Mouse (Mus musculus) midbrain, postnatal 0 days (tissue): ENCODE data around the gene Gnat1. TPM values are rescaled to one million over a fixed set of nuclear protein-coding genes. Genes with fewer than 3 reads are reported as not detected.

Experiments
- ATAC-seq: fragments of 200-750 bp; cut with Nextera tagmentation; 2 replicates; pipeline ENCODE4 v1.8.0; 2017; ENCODE audit warnings: moderate number of reproducible peaks, mild to moderate bottlenecking, moderate TSS enrichment, moderate library complexity; ENCODE audit not compliant: low FRiP score
- DNase-seq: peaks from one replicate; pipeline ENCODE4 v3.0.0-alpha.2; 2015; ENCODE audit warnings: low spot score
- H3K27ac ChIP-seq: fragments of 300-500 bp; sonication (generic); 2 replicates; pipeline ENCODE4 v1.5.1; 2014; ENCODE audit warnings: low read depth, mild to moderate bottlenecking, low read length, mixed read lengths
- H3K27me3 ChIP-seq: fragments of 300-500 bp; sonication (generic); 2 replicates; pipeline ENCODE4 v1.6.1; 2014; ENCODE audit warnings: low read length, control low read depth, mixed read lengths; ENCODE audit not compliant: insufficient read depth
- H3K36me3 ChIP-seq: fragments of 300-500 bp; sonication (generic); 2 replicates; pipeline ENCODE4 v1.6.1; 2014; ENCODE audit warnings: low read length, control low read depth, mixed read lengths; ENCODE audit not compliant: insufficient read depth
- H3K4me1 ChIP-seq: fragments of 300-500 bp; sonication (generic); 2 replicates; pipeline ENCODE4 v1.6.1; 2014; ENCODE audit warnings: mild to moderate bottlenecking, control low read depth, antibody characterized with exemption, low read length, mixed read lengths; ENCODE audit not compliant: insufficient read depth
- H3K4me2 ChIP-seq: fragments of 300-500 bp; sonication (generic); 2 replicates; pipeline ENCODE4 v1.6.1; 2014; ENCODE audit warnings: low read depth, mild to moderate bottlenecking, low read length, mixed read lengths; ENCODE audit not compliant: poor library complexity, severe bottlenecking
- H3K4me3 ChIP-seq: fragments of 300-500 bp; sonication (generic); 2 replicates; pipeline ENCODE4 v1.5.1; 2014; ENCODE audit warnings: low read depth, mild to moderate bottlenecking, low read length, moderate library complexity
- H3K9ac ChIP-seq: fragments of 300-500 bp; sonication (generic); replicated peaks from 2 replicates; pipeline ENCODE4 v1.6.1; 2014; ENCODE audit warnings: mild to moderate bottlenecking, low read length, moderate library complexity, mixed read lengths; ENCODE audit not compliant: poor library complexity, severe bottlenecking
- H3K9me3 ChIP-seq: fragments of 300-500 bp; sonication (generic); 2 replicates; pipeline ENCODE4 v1.6.1; 2016; ENCODE audit warnings: low read length, control low read depth
- CTCF ChIP-seq: IDR thresholded peaks from 2 replicates; pipeline ENCODE4 v1.5.1; 2016; ENCODE audit warnings: antibody characterized with exemption, mild to moderate bottlenecking
- WGBS: fragments of 180-500 bp; shearing (Covaris S2); extraction: QIAGEN DNeasy Blood & Tissue Kit; methylation state at CpG from one replicate; pipeline ENCODE4 v1.1.7; 2014; 5-methylcytosine and 5-hydroxymethylcytosine counted together
- polyA plus RNA-seq: library from polyadenylated mRNA; unstranded; fragments of >200 nt; fragmentation: Nextera tagmentation; extraction: Ambion mirVana; gene quantifications from 2 replicates; pipeline ENCODE4 v1.2.1, GENCODE M21; 2015
- total RNA-seq: library from RNA; depleted of rRNA; stranded (reverse); fragments of >200 nt; gene quantifications from 2 replicates; pipeline ENCODE4 v1.2.3, GENCODE M21; 2014

Gene Gnat1
- total and polyA plus RNA-seq, 2 experiments from 2014 or later, result 0.55 to 2.6 TPM

GRCm38 (mm10) chr9:107676302-107676701 lies 3.2 kb downstream of the Gnat1 start:
- H3K4me2 ChIP-seq, result peak overlapping the region; percentile 70
- H3K4me3 ChIP-seq, result peak overlapping the region; percentile 35
- no peak for TF ChIP-seq CTCF
- H3K36me3 ChIP-seq, result no peaks in the 10 kb centered on the region
- H3K9me3 ChIP-seq, result no peaks in the 10 kb centered on the region
- no peak for DNase-seq
- no peak overlapping the region for H3K27ac ChIP-seq
- whole genome bisulfite sequencing, result 1% methylated on average over 24 of the region's 25 CpGs
- H3K27me3 ChIP-seq, result peaks cover 12% of the 10 kb centered on the region; the same call in 1 of the 2 replicates
- peak; percentile 28; the same call in 1 of the 2 replicates for ATAC-seq
- peak overlapping the region; percentile 55 for H3K9ac ChIP-seq
- no peaks in the 10 kb centered on the region for H3K4me1 ChIP-seq

- ATAC-seq (peak; percentile 65), DNase-seq (peak; percentile 75)
- 2% methylated on average over 39 of the region's 39 CpGs for WGBS
- Histone ChIP-seq H3K36me3 (no peaks in the 10 kb centered on the region), H3K27me3 (peaks cover 12% of the 10 kb centered on the region; the same call in 1 of the 2 replicates), H3K4me1 (no peaks in the 10 kb centered on the region), H3K9ac (peak overlapping the region; percentile 55), H3K9me3 (no peaks in the 10 kb centered on the region), H3K4me2 (peak overlapping the region; percentile 70), H3K27ac (no peak overlapping the region), H3K4me3 (peak overlapping the region; percentile 35)
- peak; percentile 87 for TF ChIP-seq CTCF
Observed at GRCm38 (mm10) chr9:107675671-107676301, 3.7 kb downstream of the Gnat1 start.

- no peak for ATAC-seq
- WGBS, result 57% methylated on average over 9 of the region's 9 CpGs
Observed at GRCm38 (mm10) chr9:107674609-107675429, 4.7 kb downstream of the Gnat1 start.

DNA sequence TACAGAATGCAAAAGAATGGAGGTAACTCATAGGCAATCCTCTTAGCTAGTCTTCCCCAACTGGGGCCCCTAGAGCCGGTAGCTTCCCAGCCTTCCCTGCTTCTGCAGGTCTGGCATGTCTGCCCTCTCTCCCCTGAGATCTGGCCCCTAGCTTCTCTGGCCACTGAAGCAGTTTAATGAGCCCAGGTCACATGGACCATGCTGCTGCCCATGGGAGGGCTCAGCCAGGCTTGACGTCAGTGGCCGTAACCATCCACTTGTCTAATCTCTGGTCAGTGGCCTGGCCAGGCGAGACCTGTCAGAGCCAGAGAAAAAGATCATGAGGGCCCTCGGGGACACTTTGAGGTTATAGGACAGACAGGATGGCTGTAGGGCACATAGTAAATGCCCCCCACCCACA lies 9.3 kb downstream of the Gnat1 start:
- Histone ChIP-seq H3K27ac (no peak overlapping the region), H3K9ac (no peak overlapping the region), H3K36me3 (no peaks in the 10 kb centered on the region), H3K27me3 (peaks cover 5% of the 10 kb centered on the region), H3K4me1 (no peaks in the 10 kb centered on the region; the same call in 1 of the 2 replicates), H3K4me3 (no peak overlapping the region), H3K4me2 (no peak overlapping the region), H3K9me3 (no peaks in the 10 kb centered on the region)
- TF ChIP-seq CTCF, result no peak
- 56% methylated on average over 5 of the region's 5 CpGs for WGBS
- ATAC-seq, result no peak
- no peak for DNase-seq

More at GRCm38 (mm10) chr9:107674609-107675429, 4.7 kb downstream of the Gnat1 start:
- H3K4me2 ChIP-seq, result no peak overlapping the region
- H3K4me3 ChIP-seq, result no peak overlapping the region
- no peak for DNase-seq
- H3K9me3 ChIP-seq, result no peaks in the 10 kb centered on the region
- no peak for TF ChIP-seq CTCF
- H3K27me3 ChIP-seq, result peaks cover 12% of the 10 kb centered on the region; the same call in 1 of the 2 replicates
- no peaks in the 10 kb centered on the region for H3K4me1 ChIP-seq
- H3K9ac ChIP-seq, result no peak overlapping the region
- no peaks in the 10 kb centered on the region for H3K36me3 ChIP-seq
- no peak overlapping the region for H3K27ac ChIP-seq

DNA sequence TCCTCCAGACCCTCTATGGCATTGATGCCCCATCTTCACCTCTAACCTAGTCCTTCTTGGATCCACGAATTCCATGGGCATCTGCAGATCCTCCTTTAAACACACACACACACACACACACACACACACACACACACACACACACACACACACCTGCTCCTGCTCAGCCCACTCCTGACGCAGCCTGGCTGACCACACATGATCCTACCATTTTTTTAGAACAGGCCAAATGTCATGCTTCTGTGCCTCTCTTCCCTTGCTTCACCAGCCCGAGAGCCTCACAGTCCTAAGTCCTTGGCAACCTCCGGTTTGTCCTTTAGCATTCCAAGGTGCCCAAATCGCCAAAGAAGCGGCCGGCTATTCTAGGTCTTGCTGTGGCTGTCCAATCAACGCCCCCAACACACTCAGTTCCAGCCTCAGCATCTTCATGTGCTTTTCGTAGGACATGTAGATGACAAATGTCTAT lies 10.0 kb downstream of the Gnat1 start, which contains the start of gene Slc38a3:
Slc38a3 (minus strand) TSS at position 51 of the 466 bp plus-strand sequence.
- no peak within 1 kb of the TSS for H3K27ac ChIP-seq
- no peak within 1 kb of the TSS for H3K9ac ChIP-seq
- ATAC-seq, result no peak
- H3K4me3 ChIP-seq, result no peak within 1 kb of the TSS
- no peak for DNase-seq
- TF ChIP-seq CTCF, result no peak
- H3K36me3 ChIP-seq, result no peaks in the 10 kb centered on the region
- H3K4me2 ChIP-seq, result no peak within 1 kb of the TSS
- H3K9me3 ChIP-seq, result no peaks in the 10 kb centered on the region
- H3K27me3 ChIP-seq, result peaks cover 7% of the 10 kb centered on the region
- H3K4me1 ChIP-seq, result no peaks in the 10 kb centered on the region; the same call in 1 of the 2 replicates
- 82% methylated on average over 9 of the region's 9 CpGs for WGBS
